Mouse (Mus musculus) central nervous system, embryonic 11.5 days (tissue): ENCODE measurements around the gene Cradd. TPM values are rescaled to one million over a fixed set of nuclear protein-coding genes. Genes with fewer than 3 reads are reported as not detected.

Experiments used
- polyA plus RNA-seq: library from polyadenylated mRNA; depleted of rRNA; stranded (reverse); fragments of >200 nt; gene quantifications from 2 replicates; pipeline ENCODE4 v1.2.3, GENCODE M21; 2012; rRNA removed

The Cradd gene
- 8.8 and 9.7 TPM in 2 replicates for polyA plus RNA-seq

GRCm38 (mm10) chr10:95323393-95324277 is at the start of gene Cradd:
Gene Cradd (minus strand): TSS chr10:95324133.

Other genes starting within 250 kb of the Cradd start
- 21.2 and 22.8 TPM in 2 replicates for gene Socs2, start 93.0 kb upstream of the Cradd start, polyA plus RNA-seq
- 144 and 224 TPM in 2 replicates for gene Mrpl42, start 177.8 kb upstream of the Cradd start, polyA plus RNA-seq
- 211 and 302 TPM in 2 replicates for gene Ube2n, start 191.0 kb upstream of the Cradd start, polyA plus RNA-seq
- 66.5 and 97.0 TPM in 2 replicates for gene Nudt4, start 240.0 kb upstream of the Cradd start, polyA plus RNA-seq